Mouse (Mus musculus) skeletal muscle tissue, adult 2 months (tissue): ENCODE results near the gene Gm20671.
"Not testable (repeated sequence)": the region's sequence is repeated elsewhere in the genome, so short reads cannot be mapped to it uniquely, and the experiment has no call there.

Experiments
- DNase-seq: peaks from one replicate; pipeline ENCODE4 v3.0.0-alpha.2; 2012; ENCODE audit warnings: low read depth, low spot score

Gene Gm20671

GRCm38 (mm10) chr5:32785313-32785915 lies 41.5 kb downstream of the Gm20671 start, which contains the start of gene Pisd:
Gene Pisd, minus strand, starts transcription at chr5:32785646.
- peak; percentile 86 for DNase-seq

DNA sequence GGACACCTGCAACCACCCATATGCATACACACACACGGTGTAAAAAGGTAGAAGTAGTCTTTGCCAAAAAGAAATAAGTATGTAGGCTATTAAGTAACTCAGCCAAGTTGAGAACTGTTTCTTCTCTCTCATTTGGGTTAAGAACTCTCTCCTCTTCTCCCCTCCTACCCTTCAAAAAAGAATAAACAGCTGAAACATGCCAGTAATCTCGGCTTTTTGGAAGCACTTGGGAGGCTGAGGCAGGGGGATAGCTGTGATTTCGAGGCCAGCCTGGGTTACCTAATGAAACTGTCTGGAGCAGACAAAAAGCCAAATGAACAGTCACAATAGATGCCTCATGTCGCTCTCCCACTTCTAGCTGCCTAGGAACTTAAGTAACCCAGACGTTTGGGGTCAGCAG lies 42.2 kb downstream of the Gm20671 start:
- no peak for DNase-seq

DNA sequence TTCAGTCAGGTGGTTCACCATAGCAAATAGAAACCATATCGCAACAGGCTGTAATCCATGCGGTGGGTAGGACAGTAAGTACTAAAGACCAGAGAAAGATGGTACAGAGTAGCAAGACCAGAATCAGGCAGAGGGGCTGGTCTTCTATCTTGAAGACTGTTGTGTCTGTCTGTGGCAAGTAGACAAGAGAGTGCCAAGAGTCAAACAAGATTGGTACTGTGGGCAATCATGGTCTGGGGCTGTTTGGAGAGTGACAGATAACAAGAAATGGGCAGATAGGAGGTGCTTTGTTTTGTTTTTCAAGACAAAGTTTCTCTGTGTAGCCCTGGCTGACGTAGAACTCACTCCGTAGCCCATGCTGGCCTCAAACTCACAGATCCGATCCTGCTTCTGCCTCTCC lies 45.3 kb downstream of the Gm20671 start:
- DNase-seq = no peak

DNA sequence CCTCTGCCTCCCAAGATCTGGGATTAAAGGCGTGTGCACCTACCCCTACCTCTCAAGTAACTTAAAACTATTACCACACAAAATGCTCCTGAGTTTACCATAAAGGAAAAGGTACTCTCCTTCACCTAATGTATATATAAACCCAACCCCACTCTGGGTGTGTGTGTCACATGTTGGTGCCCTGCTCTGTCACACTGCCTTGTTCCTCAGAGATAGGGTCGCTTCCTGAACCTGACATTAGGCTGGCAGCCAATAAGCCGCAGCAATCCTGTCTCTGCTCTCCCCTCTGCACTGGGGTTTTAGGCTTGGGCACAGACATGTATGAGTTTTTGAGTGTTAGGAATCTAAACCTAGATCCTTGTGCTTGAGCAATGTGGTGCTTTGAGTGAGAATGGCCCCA lies 48.7 kb downstream of the Gm20671 start:
- DNase-seq = no peak

GRCm38 (mm10) chr5:32772361-32772760 lies 54.5 kb downstream of the Gm20671 start:
- no peak for DNase-seq

DNA sequence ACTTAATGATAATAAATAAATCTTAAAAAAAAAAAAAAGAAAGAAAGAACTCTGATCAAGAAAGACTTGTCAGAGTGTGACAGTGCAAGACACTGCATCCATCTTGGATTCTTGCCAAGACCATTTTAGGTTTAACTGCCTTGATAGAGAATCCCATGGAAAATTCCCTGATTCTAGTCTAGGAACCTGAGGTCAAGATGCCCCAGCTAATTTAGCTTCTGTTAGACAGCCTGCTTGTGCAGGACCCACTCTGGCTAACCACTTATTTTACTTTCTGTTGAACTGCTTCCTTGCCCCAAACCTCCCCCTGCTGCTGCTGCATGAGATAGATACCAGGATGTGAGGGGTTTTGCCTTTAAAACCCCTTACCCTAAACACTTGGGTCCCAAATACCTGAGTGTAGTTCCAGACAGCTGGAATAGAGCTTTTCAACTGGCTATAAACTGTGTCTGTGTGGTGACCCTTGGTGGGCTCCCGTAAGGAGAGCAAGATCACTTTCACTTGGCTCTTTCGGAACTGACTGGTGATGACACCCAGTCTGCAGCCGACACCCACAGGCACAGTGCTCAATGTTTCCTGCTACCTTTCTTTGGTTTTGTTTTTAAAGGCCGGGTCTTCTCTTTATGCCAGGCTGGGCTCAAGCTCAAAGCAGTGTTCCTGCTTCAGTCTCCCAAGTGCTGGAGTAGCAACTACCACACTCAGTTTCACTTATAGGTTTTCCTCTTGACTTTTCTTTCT lies 59.1 kb downstream of the Gm20671 start:
- DNase-seq = no peak

GRCm38 (mm10) chr5:32767004-32767403 lies 59.9 kb downstream of the Gm20671 start:
- DNase-seq = no peak

- DNase-seq = peak; percentile 13
Observed at GRCm38 (mm10) chr5:32761566-32762140, 65.3 kb downstream of the Gm20671 start.

DNA sequence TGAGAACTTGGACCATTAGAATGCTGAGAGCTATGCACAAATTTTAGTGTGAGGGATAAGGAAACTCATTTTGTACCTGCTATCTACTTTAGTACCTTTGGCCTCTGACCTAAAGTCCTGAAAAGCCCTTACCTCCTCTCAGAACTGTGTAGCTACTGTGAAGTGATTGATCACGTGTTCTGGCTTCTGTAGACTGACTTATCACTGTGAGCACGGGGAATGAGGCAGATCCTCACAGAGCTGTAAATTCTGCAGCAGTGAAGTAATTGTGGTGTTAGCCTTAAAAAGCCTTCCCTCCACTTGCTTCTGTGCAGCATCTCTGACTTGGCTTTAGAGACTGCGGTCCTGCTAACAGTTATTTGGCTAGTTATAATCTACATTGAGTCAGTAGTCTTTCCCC lies 66.1 kb downstream of the Gm20671 start:
- DNase-seq = no peak

DNA sequence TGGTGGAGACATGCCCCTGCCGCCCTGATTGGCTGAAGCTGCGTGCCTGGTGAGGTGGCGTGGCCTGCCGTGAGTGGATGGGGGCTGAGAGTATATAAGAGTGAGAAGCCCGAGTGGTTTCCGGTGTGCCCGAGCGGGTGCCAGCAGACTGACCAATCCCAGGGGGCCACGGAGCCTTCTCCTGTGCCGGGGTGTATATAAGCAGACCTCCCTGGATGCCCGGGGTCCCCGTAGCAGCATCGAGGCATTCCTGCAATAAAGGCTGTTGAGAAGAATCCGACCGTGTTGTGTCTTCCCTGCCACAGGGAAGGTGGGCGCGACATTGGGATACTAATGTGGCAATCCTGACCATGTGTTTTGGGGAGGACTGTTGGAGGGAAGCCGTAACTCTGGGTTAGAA lies 66.6 kb downstream of the Gm20671 start:
- DNase-seq = not testable (repeated sequence)

GRCm38 (mm10) chr5:32759662-32760061 lies 67.2 kb downstream of the Gm20671 start:
- DNase-seq = no peak

GRCm38 (mm10) chr5:32756141-32756540 lies 70.8 kb downstream of the Gm20671 start:
- no peak for DNase-seq

GRCm38 (mm10) chr5:32751736-32752135 lies 75.2 kb downstream of the Gm20671 start:
- no peak for DNase-seq

GRCm38 (mm10) chr5:32748936-32749335 lies 78.0 kb downstream of the Gm20671 start:
- no peak for DNase-seq

- peak; percentile 51 for DNase-seq
Observed at GRCm38 (mm10) chr5:32747650-32748375, 79.1 kb downstream of the Gm20671 start.

DNA sequence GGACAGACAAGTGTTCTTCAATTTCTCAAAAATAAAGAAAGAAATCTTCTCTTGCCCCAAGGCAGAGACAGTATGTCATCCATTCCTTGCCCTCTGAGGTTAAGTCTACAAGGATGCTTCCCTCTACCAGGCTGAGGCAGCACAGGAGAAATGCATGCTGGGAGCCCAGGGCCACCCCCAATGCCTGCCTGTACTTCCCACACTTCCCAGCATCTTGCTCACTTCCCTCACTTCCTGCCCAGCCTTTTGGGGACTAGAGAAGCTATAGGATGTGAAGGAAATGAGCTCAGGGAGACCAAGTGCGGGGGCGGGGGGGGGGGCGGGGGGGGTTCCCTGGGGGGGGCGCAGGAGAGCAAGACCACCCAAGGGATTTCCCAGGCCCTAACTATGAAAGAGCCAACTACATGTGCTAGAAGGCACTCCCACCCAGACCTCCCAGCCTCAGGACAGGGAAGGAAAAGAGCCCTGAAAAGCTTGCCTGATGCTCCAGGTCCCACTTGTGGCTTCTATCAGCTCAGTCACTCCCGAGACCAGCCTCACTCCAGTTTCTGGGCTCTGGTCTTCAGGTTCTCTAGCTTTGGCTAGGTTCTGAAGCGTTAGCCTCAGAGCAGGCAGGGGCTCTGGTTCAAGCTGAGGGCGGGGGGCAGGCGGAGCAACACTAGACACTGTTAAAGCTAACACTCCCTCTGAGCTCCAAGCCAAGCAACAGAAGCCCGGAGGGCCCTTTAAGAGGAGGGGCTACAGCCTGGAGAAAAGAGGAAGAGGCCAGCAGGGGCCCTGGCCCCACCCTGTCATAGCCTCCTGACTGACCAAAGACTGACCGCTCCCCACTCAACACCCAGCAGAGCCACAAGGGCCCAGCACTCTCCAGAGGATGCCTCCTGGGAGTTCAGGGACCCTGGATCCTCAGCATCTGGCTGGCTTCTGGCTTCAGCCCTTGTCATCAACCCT lies 80.9 kb downstream of the Gm20671 start:
- peak; percentile 87 for DNase-seq

DNA sequence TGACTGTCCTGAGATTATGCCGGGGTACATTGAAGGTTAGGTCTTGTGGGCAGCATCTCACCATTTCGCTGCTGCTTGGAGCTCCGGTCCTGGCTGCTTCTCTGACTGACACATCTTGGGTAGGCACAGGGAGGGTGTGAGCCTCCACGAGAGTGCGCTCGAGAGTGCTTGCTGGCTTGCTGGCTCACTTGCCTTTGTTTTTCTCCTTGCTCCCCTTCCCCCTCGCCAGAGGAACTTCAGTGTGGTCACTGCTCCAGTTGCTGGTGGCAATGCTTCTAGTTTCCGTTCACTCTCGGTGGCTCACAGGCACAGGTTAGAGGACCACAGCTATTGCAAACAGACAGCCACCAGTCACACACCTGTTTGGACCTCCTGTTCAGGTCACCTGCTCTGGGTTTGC lies 84.8 kb downstream of the Gm20671 start:
- DNase-seq = no peak

DNA sequence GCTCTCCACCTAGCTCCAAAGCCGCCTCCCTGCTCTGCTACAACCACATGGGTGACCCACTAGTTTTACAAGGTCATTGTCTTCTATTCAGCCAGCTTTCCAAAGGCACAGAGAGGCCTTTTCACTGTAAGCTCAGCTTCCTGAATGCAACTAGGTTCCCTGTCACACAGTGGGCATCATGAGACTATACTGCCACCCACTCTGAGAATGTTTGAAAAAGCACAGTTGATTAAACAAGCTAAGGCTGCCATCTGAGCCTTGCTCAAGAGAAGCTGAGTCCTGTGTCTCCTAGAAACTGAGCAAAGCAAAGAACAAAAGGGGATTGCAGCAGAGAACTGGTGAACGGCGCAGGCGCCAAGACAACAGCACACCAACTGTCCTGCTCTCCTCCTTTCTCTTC lies 85.5 kb downstream of the Gm20671 start:
- not testable (repeated sequence) for DNase-seq

GRCm38 (mm10) chr5:32740850-32741249 lies 86.1 kb downstream of the Gm20671 start:
- DNase-seq = not testable (repeated sequence)

DNA sequence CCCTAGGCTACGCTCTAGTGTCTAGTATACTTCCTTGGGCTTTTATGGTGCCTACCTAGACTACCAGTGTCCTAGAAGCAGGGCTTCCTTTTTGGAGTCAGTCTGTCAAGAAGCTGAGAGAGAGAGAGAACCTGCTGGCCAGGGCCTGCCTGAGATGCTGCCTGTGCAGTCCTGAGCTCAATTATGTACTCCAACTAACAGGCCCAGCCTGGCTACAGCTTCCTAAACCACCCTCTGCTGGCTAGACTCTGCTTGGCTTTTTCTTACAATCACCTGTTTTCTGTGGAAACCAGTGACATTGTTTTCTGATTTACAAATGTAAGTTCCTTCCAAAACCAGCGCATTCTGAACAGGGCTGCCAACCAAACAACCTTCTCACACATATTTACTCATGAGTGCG lies 86.8 kb downstream of the Gm20671 start:
- no peak for DNase-seq

GRCm38 (mm10) chr5:32736770-32737169 lies 90.1 kb downstream of the Gm20671 start:
- DNase-seq = not testable (repeated sequence)
